Mouse (Mus musculus) c-Kit-positive CD71-positive TER-119-positive erythroid progenitor cells, embryonic 14.5 days (primary cell): Measurements from ENCODE around the gene Tsga10ip.

Source experiments
- DNase-seq: peaks from one replicate; pipeline ENCODE4 v3.0.0-alpha.2; 2013; ENCODE audit warnings: low spot score

Tsga10ip gene

GRCm38 (mm10) chr19:5402293-5402692 lies at the start of gene Tsga10ip:
TSS of gene Tsga10ip (minus strand) at chr19:5402526.
- no peak for DNase-seq

GRCm38 (mm10) chr19:5451766-5452165 lies 49.4 kb upstream of the Tsga10ip start:
- no peak for DNase-seq

GRCm38 (mm10) chr19:5449673-5450072 lies 47.3 kb upstream of the Tsga10ip start:
- DNase-seq, result no peak

- no peak for DNase-seq
Measured at GRCm38 (mm10) chr19:5448354-5449150, 46.2 kb upstream of the Tsga10ip start.

- no peak for DNase-seq
Measured at GRCm38 (mm10) chr19:5447515-5448353, 45.4 kb upstream of the Tsga10ip start, which contains the start of gene Fosl1. TSS of gene Fosl1 (plus strand) at chr19:5447547.

GRCm38 (mm10) chr19:5445747-5446146 lies 43.4 kb upstream of the Tsga10ip start:
- no peak for DNase-seq

- no peak for DNase-seq
Measured at GRCm38 (mm10) chr19:5444954-5445353, 42.6 kb upstream of the Tsga10ip start.

- no peak for DNase-seq
Measured at GRCm38 (mm10) chr19:5444371-5444908, 42.1 kb upstream of the Tsga10ip start.

- no peak for DNase-seq
Measured at GRCm38 (mm10) chr19:5433951-5434350, 31.6 kb upstream of the Tsga10ip start.

- DNase-seq, result no peak
Measured at GRCm38 (mm10) chr19:5432992-5433852, 30.9 kb upstream of the Tsga10ip start.

GRCm38 (mm10) chr19:5431911-5432464 lies 29.7 kb upstream of the Tsga10ip start:
- no peak for DNase-seq

- DNase-seq, result no peak
Measured at GRCm38 (mm10) chr19:5430408-5430807, 28.1 kb upstream of the Tsga10ip start.

- DNase-seq, result no peak
Measured at GRCm38 (mm10) chr19:5429806-5430205, 27.5 kb upstream of the Tsga10ip start.

GRCm38 (mm10) chr19:5429219-5429618 lies 26.9 kb upstream of the Tsga10ip start:
- no peak for DNase-seq

GRCm38 (mm10) chr19:5428083-5428482 lies 25.8 kb upstream of the Tsga10ip start:
- peak; percentile 37 for DNase-seq

GRCm38 (mm10) chr19:5426640-5427290 lies 24.4 kb upstream of the Tsga10ip start:
- no peak for DNase-seq

- no peak for DNase-seq
Measured at GRCm38 (mm10) chr19:5425906-5426565, 23.7 kb upstream of the Tsga10ip start.

GRCm38 (mm10) chr19:5424782-5425741 lies 22.7 kb upstream of the Tsga10ip start, which contains the start of the genes Drap1 and AI837181:
TSS of gene Drap1 (minus strand) at chr19:5424979.
TSS of gene AI837181 (plus strand) at chr19:5425144.
- peak; percentile 95 for DNase-seq
